11 mouse cellular contexts compared by ENCODE assay signal in the genomic region with DNA sequence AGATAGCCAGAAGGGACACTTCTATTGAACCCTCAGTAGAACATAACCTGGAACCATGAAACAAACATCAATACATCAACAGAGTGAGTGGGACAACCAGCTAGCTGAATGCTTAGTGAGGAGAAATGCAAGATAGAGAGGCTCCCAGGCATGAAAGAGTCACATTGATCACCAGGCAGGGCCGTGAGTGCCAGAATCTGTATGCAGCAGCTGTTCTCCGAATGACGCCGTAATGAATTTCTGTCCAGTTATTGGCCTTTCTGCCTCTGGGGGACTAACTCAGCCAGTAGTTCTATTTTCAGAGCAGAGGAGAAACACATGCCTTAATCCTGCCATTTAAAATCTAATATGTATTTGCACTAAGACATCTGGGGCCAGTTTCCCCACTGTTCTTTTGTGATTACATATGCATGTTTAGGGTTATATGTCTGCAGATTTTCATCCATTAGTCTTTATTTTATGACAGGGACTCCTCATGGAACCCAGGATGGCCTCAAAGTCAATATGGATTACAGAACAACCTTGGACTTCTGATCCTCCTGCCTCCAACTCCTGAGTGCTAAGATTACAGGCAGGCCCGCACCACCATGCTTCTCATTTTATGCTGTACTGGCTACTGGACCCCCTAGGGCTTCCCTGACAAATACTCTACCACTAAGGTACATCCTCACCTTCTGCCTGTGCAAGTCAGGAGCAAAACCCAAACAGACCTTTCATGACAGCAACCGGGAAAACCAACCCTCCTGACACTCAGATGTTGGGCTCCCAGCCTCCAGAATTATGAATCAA. TPM values are rescaled to one million over a fixed set of nuclear protein-coding genes. Genes with fewer than 3 reads are reported as not detected.
DNase-seq lines count a peak whose midpoint lies in the region; ATAC-seq and TF ChIP-seq lines count a peak whose summit lies in the region.
"Had no signal": no experiment of that assay in that cellular context is flagged by ENCODE, and none has a peak within 500 bp of the region (broad histone marks: within the 10 kb centered on the region; RNA-seq: fewer than 3 reads in every experiment).

No protein-coding gene starts in this region.

- no peak overlapping the region for H3K4me2 ChIP-seq in limb, embryonic 15.5 days
- no peak overlapping the region for H3K4me2 ChIP-seq in forebrain, embryonic 14.5 days (ENCODE audit: low read length)

- 0 out of 2 replicates have a peak, but pooled peaks have one; percentile 35 for ATAC-seq in limb, embryonic 15.5 days (ENCODE audit: insufficient number of reproducible peaks, low FRiP score, low TSS enrichment, low read depth)
- no peak for ATAC-seq in forebrain, embryonic 14.5 days

- no peak overlapping the region for H3K4me3 ChIP-seq in gastrocnemius, adult 2 months
- H3K4me3 ChIP-seq in limb, embryonic 15.5 days = no peak overlapping the region
- H3K4me3 ChIP-seq in forebrain, embryonic 14.5 days (ENCODE audit: low read depth, low read length) = no peak overlapping the region

- peak; percentile 23 for DNase-seq in gastrocnemius, adult 2 months
- DNase-seq in gastrocnemius, adult 18-20 months (ENCODE audit: low spot score) = no peak
- peak; percentile 18 for DNase-seq in retina, postnatal 1 day
- DNase-seq in retina, embryonic 14.5 days (ENCODE audit: low spot score) = no peak
- DNase-seq in right cerebral cortex, adult 2 months (ENCODE audit: low spot score in 2 of 2) = no peak
- no peak for DNase-seq in forebrain, embryonic 14.5 days (ENCODE audit: low spot score)
- no peak for DNase-seq in adrenal gland, postnatal 36 days
- DNase-seq: liver had no signal

- no peak overlapping the region for H3K27ac ChIP-seq in gastrocnemius, adult 2 months
- H3K27ac ChIP-seq in limb, embryonic 15.5 days = no peak overlapping the region; the same call in 1 of the 2 replicates
- H3K27ac ChIP-seq in forebrain, embryonic 14.5 days (ENCODE audit: low read depth, low read length) = no peak overlapping the region

- TF ChIP-seq CTCF in gastrocnemius, adult 2 months (IDR thresholded peaks at IDR 0.05) = no peak

- H3K36me3 ChIP-seq in limb, embryonic 15.5 days = no peaks in the 10 kb centered on the region
- H3K36me3 ChIP-seq in forebrain, embryonic 14.5 days (ENCODE audit: control insufficient read depth, insufficient read depth, low read length) = no peaks in the 10 kb centered on the region

- intact Hi-C loops in gastrocnemius, adult 2 months (cut with DNase I) = no loop called here

- WGBS in limb, embryonic 15.5 days = 44% methylated on average over 6 of the region's 6 CpGs
- WGBS in forebrain, embryonic 14.5 days = 83% methylated on average over 6 of the region's 6 CpGs

- no peaks in the 10 kb centered on the region for H3K27me3 ChIP-seq in limb, embryonic 15.5 days
- H3K27me3 ChIP-seq in forebrain, embryonic 14.5 days (replicated peaks; ENCODE audit: control insufficient read depth, insufficient read depth, low read length) = no peaks in the 10 kb centered on the region

- H3K9me3 ChIP-seq in limb, embryonic 15.5 days = no peaks in the 10 kb centered on the region
- no peaks in the 10 kb centered on the region for H3K9me3 ChIP-seq in forebrain, embryonic 14.5 days (replicated peaks; ENCODE audit: control insufficient read depth, low read length)

- H3K4me1 ChIP-seq in limb, embryonic 15.5 days = peaks cover 6% of the 10 kb centered on the region
- no peaks in the 10 kb centered on the region for H3K4me1 ChIP-seq in forebrain, embryonic 14.5 days (ENCODE audit: control insufficient read depth, insufficient read depth, low read length)

- no peak overlapping the region for H3K9ac ChIP-seq in limb, embryonic 15.5 days
- H3K9ac ChIP-seq in forebrain, embryonic 14.5 days (ENCODE audit: low read length) = no peak overlapping the region

RNA-seq across cellular contexts. Expression of a gene that starts 8.2 kb away (rescaled TPM):
- total RNA-seq in gastrocnemius, adult 2 months (2021) = not detected
- not detected for total RNA-seq in gastrocnemius, adult 18-20 months (2021)
- polyA plus RNA-seq in limb, embryonic 15.5 days (2015; fragmentation: Nextera tagmentation; extraction: Ambion mirVana) = 48.4 and 49.4 TPM in 2 replicates
- 28.1 and 28.8 TPM in 2 replicates for polyA plus RNA-seq in forebrain, embryonic 14.5 days (2014; fragmentation: Nextera tagmentation; extraction: Ambion mirVana)
- total RNA-seq in adrenal gland, postnatal 36 days (2021) = 1 to 10 TPM; 1.8 to 2.5 TPM

RNA-seq across cellular contexts. Expression of a gene that starts 47.9 kb away (rescaled TPM):
- total RNA-seq in gastrocnemius, adult 2 months (2021) = not detected
- not detected for total RNA-seq in gastrocnemius, adult 18-20 months (2021)
- polyA plus RNA-seq in limb, embryonic 15.5 days (2015; fragmentation: Nextera tagmentation; extraction: Ambion mirVana) = not detected in 2 replicates
- polyA plus RNA-seq in forebrain, embryonic 14.5 days (2014; fragmentation: Nextera tagmentation; extraction: Ambion mirVana) = not detected in 2 replicates
- total RNA-seq in adrenal gland, postnatal 36 days (2021) = not detected
- total RNA-seq: common myeloid progenitor, adult 5-6 weeks had no signal
- polyA plus RNA-seq: small intestine, adult 2 months had no signal

Comparison
In these comparisons a context has a peak if more than half of its experiments do, and no peak if none do; other contexts are left out.
1. DNase-seq: peak in gastrocnemius, adult 2 months (single experiment) and retina, postnatal 1 day (single experiment); none in gastrocnemius, adult 18-20 months (single experiment), retina, embryonic 14.5 days (single experiment), right cerebral cortex, adult 2 months (0 of 2), forebrain, embryonic 14.5 days (single experiment) and adrenal gland, postnatal 36 days (0 of 2).